Mouse (Mus musculus) erythroblast, embryonic 14.5 days (primary cell): Measurements from ENCODE around the gene Htr3b.

Source experiments
- GATA1 ChIP-seq: IDR thresholded peaks from 2 replicates; pipeline ENCODE4 v1.6.1; 2012; ENCODE audit warnings: low read length, inconsistent platforms, mixed read lengths
- TAL1 ChIP-seq: IDR thresholded peaks from 3 replicates; pipeline ENCODE4 v1.6.1; 2012; ENCODE audit warnings: low read length, inconsistent platforms, mixed read lengths

DNA sequence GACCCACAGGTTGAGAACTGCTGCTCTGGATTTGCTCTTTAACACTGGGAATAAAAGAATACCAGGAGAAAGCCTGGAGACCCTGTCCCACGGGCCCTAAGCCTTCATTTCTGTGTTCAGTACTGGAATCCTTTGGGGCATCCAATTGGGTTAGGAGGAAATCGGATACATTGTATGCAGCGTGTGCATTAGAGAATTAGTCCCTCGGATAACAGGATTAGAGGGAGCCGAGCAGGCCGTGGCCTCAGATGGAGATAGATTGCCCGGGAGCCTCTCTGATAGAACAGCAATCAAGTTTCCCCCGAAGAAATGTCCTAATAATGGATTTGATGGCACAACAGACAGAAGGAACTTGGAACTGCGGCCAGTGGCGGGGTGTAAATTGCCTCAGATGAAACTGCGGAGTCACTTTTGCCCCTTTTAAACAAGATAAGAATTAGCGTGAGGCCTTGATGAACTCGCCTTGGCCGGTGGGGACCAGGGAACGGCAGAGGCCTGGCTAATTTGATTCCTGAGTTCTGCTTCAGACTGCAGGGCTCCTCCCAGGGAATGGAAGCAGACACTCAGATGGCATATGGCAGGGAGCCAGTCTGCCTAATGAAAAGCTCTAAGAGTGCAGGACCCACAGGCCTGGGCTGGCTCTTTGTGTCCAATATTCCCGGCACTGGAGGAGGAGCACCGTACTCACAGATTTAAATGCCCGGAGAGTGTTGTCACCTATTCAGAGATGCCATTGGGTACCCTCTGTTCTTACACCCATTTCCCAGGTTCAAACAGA, 48.6 kb downstream of the Htr3b start:
- TF ChIP-seq GATA1: no peak
- no peak for TF ChIP-seq TAL1
